In the genomic region with DNA sequence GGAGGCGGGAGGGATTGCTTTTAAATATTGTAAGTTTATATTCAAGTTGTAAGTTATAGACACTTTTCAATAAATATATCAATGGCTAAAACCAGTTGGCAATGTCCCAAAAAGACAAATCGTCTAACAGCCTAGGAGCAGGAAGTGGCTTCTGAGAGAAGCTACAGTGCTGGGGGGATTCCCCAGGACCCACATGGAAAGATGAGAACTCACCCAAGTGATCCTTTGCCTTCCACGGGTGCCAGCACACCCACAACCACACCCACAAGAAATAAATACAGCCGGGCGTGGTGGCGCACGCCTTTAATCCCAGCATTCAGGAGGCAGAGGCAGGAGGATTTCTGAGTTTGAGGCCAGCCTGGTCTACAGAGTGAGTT, we compare ENCODE assay signal across 14 mouse cellular contexts. TPM values are rescaled to one million over a fixed set of nuclear protein-coding genes. Genes with fewer than 3 reads are reported as not detected.
DNase-seq lines count a peak whose midpoint lies in the region; ATAC-seq and TF ChIP-seq lines count a peak whose summit lies in the region.
"Had no signal": no experiment of that assay in that cellular context is flagged by ENCODE, and none has a peak within 500 bp of the region (broad histone marks: within the 10 kb centered on the region; RNA-seq: fewer than 3 reads in every experiment).

No protein-coding gene starts in this region.

- no peak overlapping the region for H3K9ac ChIP-seq in heart, embryonic 14.5 days (ENCODE audit: low read length)
- H3K9ac ChIP-seq in midbrain, embryonic 14.5 days (replicated peaks; ENCODE audit: low read length) = no peak overlapping the region
- H3K9ac ChIP-seq in embryonic facial prominence, embryonic 14.5 days (ENCODE audit: low read depth, low read length) = no peak overlapping the region
- no peak overlapping the region for H3K9ac ChIP-seq in neural tube, embryonic 12.5 days
- H3K9ac ChIP-seq: liver, embryonic 14.5 days had no signal

- no peak for ATAC-seq in heart, embryonic 14.5 days (ENCODE audit: insufficient number of reproducible peaks, insufficient read depth, low FRiP score, low read depth)
- ATAC-seq in midbrain, embryonic 14.5 days (ENCODE audit: low FRiP score, low TSS enrichment) = no peak
- ATAC-seq in embryonic facial prominence, embryonic 14.5 days (ENCODE audit: low read depth) = no peak
- no peak for ATAC-seq in neural tube, embryonic 12.5 days (ENCODE audit: low FRiP score, low read depth)

- H3K27me3 ChIP-seq in heart, embryonic 14.5 days (ENCODE audit: control insufficient read depth, insufficient read depth, low read length) = no peaks in the 10 kb centered on the region
- no peaks in the 10 kb centered on the region for H3K27me3 ChIP-seq in midbrain, embryonic 10.5 days (ENCODE audit: low read depth, poor library complexity, severe bottlenecking)
- no peaks in the 10 kb centered on the region for H3K27me3 ChIP-seq in midbrain, embryonic 14.5 days (ENCODE audit: control insufficient read depth, insufficient read depth, low read length)
- H3K27me3 ChIP-seq in embryonic facial prominence, embryonic 14.5 days (replicated peaks; ENCODE audit: control insufficient read depth, insufficient read depth, low read length) = no peaks in the 10 kb centered on the region
- H3K27me3 ChIP-seq in neural tube, embryonic 12.5 days (replicated peaks) = no peaks in the 10 kb centered on the region

- 83% methylated on average over 7 of the region's 7 CpGs for WGBS in heart, embryonic 14.5 days
- 88% methylated on average over 7 of the region's 7 CpGs for WGBS in midbrain, embryonic 10.5 days
- 80% methylated on average over 7 of the region's 7 CpGs for WGBS in midbrain, embryonic 14.5 days
- 80% methylated on average over 7 of the region's 7 CpGs for WGBS in embryonic facial prominence, embryonic 14.5 days
- 82% methylated on average over 7 of the region's 7 CpGs for WGBS in neural tube, embryonic 12.5 days

- H3K4me2 ChIP-seq in heart, embryonic 14.5 days (ENCODE audit: low read length) = peak overlapping the region; percentile 46; the same call in 1 of the 2 replicates
- no peak overlapping the region for H3K4me2 ChIP-seq in midbrain, embryonic 14.5 days (ENCODE audit: low read length)
- no peak overlapping the region for H3K4me2 ChIP-seq in embryonic facial prominence, embryonic 14.5 days (ENCODE audit: low read depth, low read length)
- 0 out of 2 replicates have a peak overlapping the region, but pooled peaks have one; percentile 28 for H3K4me2 ChIP-seq in neural tube, embryonic 12.5 days (replicated peaks)

- DNase-seq in heart, postnatal 14 days = no peak
- DNase-seq in midbrain, embryonic 10.5 days (ENCODE audit: low spot score) = no peak
- no peak for DNase-seq in midbrain, embryonic 14.5 days
- no peak for DNase-seq in embryonic facial prominence, embryonic 14.5 days (ENCODE audit: low spot score)
- DNase-seq in gastrocnemius, adult 2 months = no peak
- DNase-seq: adrenal gland, postnatal 36 days; heart, postnatal 10 days; right cerebral cortex, postnatal 25 days; thymus, postnatal 25 days had no signal

- intact Hi-C loops in heart, postnatal 14 days (cut with DNase I) = no loop called here
- intact Hi-C loops in gastrocnemius, adult 2 months (cut with DNase I) = no loop called here

- no peak for TF ChIP-seq CTCF in gastrocnemius, adult 2 months (IDR thresholded peaks at IDR 0.05)

- H3K4me1 ChIP-seq in heart, embryonic 14.5 days (ENCODE audit: control insufficient read depth in 2 of 2, insufficient read depth in 2 of 2, low read length in 2 of 2) = peaks cover 6 to 7% of the 10 kb centered on the region in 2 experiments; a peak in 2 of 4 replicates
- peaks cover 24% of the 10 kb centered on the region for H3K4me1 ChIP-seq in midbrain, embryonic 10.5 days
- peaks cover 8% of the 10 kb centered on the region for H3K4me1 ChIP-seq in midbrain, embryonic 14.5 days (ENCODE audit: control insufficient read depth, insufficient read depth, low read length)
- H3K4me1 ChIP-seq in embryonic facial prominence, embryonic 14.5 days (ENCODE audit: control insufficient read depth, insufficient read depth, low read length) = peaks cover 8% of the 10 kb centered on the region; the same call in 1 of the 2 replicates
- peaks cover 16% of the 10 kb centered on the region for H3K4me1 ChIP-seq in neural tube, embryonic 12.5 days
- H3K4me1 ChIP-seq: megakaryocyte, embryonic 14.5 days had no signal

- no peaks in the 10 kb centered on the region for H3K36me3 ChIP-seq in heart, embryonic 14.5 days (ENCODE audit: control insufficient read depth, insufficient read depth, low read length)
- peaks cover 16% of the 10 kb centered on the region for H3K36me3 ChIP-seq in midbrain, embryonic 10.5 days
- H3K36me3 ChIP-seq in midbrain, embryonic 14.5 days (ENCODE audit: control insufficient read depth, insufficient read depth, low read length) = peaks cover 35% of the 10 kb centered on the region
- H3K36me3 ChIP-seq in embryonic facial prominence, embryonic 14.5 days (ENCODE audit: control insufficient read depth, insufficient read depth, low read length) = peaks cover 22% of the 10 kb centered on the region
- H3K36me3 ChIP-seq in neural tube, embryonic 12.5 days = peaks cover 13% of the 10 kb centered on the region

- no peak overlapping the region for H3K27ac ChIP-seq in heart, embryonic 14.5 days (replicated peaks in 1 of 2; ENCODE audit: control insufficient read depth in 1 of 2, insufficient read depth in 1 of 2, low read depth in 2 of 2, low read length in 2 of 2)
- peak overlapping the region; percentile 78 for H3K27ac ChIP-seq in midbrain, embryonic 10.5 days (replicated peaks)
- no peak overlapping the region for H3K27ac ChIP-seq in midbrain, embryonic 14.5 days (replicated peaks; ENCODE audit: low read depth, low read length)
- H3K27ac ChIP-seq in embryonic facial prominence, embryonic 14.5 days (replicated peaks; ENCODE audit: low read depth, low read length) = peak overlapping the region; percentile 52; the same call in 1 of the 2 replicates
- H3K27ac ChIP-seq in neural tube, embryonic 12.5 days = no peak overlapping the region
- H3K27ac ChIP-seq in gastrocnemius, adult 2 months = no peak overlapping the region
- H3K27ac ChIP-seq: left cerebral cortex, adult 2 months; liver, embryonic 14.5 days had no signal

- H3K9me3 ChIP-seq in heart, embryonic 14.5 days (ENCODE audit: control insufficient read depth, low read length) = 0 out of 2 replicates have a peak, but pooled peaks cover 4% of the 10 kb centered on the region
- peaks cover 12% of the 10 kb centered on the region; the same call in 1 of the 2 replicates for H3K9me3 ChIP-seq in midbrain, embryonic 10.5 days (replicated peaks)
- H3K9me3 ChIP-seq in midbrain, embryonic 14.5 days (ENCODE audit: control insufficient read depth, low read length) = no peaks in the 10 kb centered on the region
- no peaks in the 10 kb centered on the region for H3K9me3 ChIP-seq in embryonic facial prominence, embryonic 14.5 days (ENCODE audit: control insufficient read depth, low read length)
- H3K9me3 ChIP-seq in neural tube, embryonic 12.5 days = 0 out of 2 replicates have a peak, but pooled peaks cover 7% of the 10 kb centered on the region

- no peak overlapping the region for H3K4me3 ChIP-seq in heart, embryonic 14.5 days (ENCODE audit: control insufficient read depth in 1 of 2, insufficient read depth in 1 of 2, low read depth in 1 of 2, low read length in 2 of 2)
- peak overlapping the region; percentile 39; the same call in 1 of the 2 replicates for H3K4me3 ChIP-seq in midbrain, embryonic 10.5 days
- no peak overlapping the region for H3K4me3 ChIP-seq in midbrain, embryonic 14.5 days (replicated peaks; ENCODE audit: low read depth, low read length)
- no peak overlapping the region for H3K4me3 ChIP-seq in embryonic facial prominence, embryonic 14.5 days (ENCODE audit: low read depth, low read length)
- H3K4me3 ChIP-seq in neural tube, embryonic 12.5 days = no peak overlapping the region
- no peak overlapping the region for H3K4me3 ChIP-seq in gastrocnemius, adult 2 months
- H3K4me3 ChIP-seq: left cerebral cortex, adult 2 months; megakaryocyte, embryonic 14.5 days had no signal

RNA-seq across cellular contexts. Expression of gene Atp9a, which starts 47.2 kb away (rescaled TPM):
- 12.9 and 14.8 TPM in 2 replicates for polyA plus RNA-seq in heart, embryonic 14.5 days (2014; fragmentation: Nextera tagmentation; extraction: Ambion mirVana)
- 10 to 100 TPM; 45.9 to 46.2 TPM for total RNA-seq in heart, postnatal 14 days (2021)
- 15.5 and 23.0 TPM in 2 replicates for polyA plus RNA-seq in midbrain, embryonic 10.5 days (2016; fragmentation: Nextera tagmentation; extraction: Ambion mirVana)
- polyA plus RNA-seq in midbrain, embryonic 14.5 days (2014; fragmentation: Nextera tagmentation; extraction: Ambion mirVana) = 79.7 and 85.9 TPM in 2 replicates
- polyA plus RNA-seq in embryonic facial prominence, embryonic 14.5 days (2014; fragmentation: Nextera tagmentation; extraction: Ambion mirVana) = 28.7 and 29.1 TPM in 2 replicates
- polyA plus RNA-seq in neural tube, embryonic 12.5 days (2016; fragmentation: Nextera tagmentation; extraction: Ambion mirVana) = 73.4 and 74.8 TPM in 2 replicates
- 10 to 100 TPM; 15.3 to 25.0 TPM for total RNA-seq in gastrocnemius, adult 2 months (2021)

Comparison
In these comparisons a context has a peak if more than half of its experiments do, and no peak if none do; other contexts are left out.
1. H3K27ac ChIP-seq: peak in midbrain, embryonic 10.5 days (single experiment) and embryonic facial prominence, embryonic 14.5 days (single experiment); none in heart, embryonic 14.5 days (0 of 2), midbrain, embryonic 14.5 days (single experiment), neural tube, embryonic 12.5 days (single experiment) and gastrocnemius, adult 2 months (single experiment).
2. H3K4me2 ChIP-seq: peak in heart, embryonic 14.5 days (single experiment) and neural tube, embryonic 12.5 days (single experiment); none in midbrain, embryonic 14.5 days (single experiment) and embryonic facial prominence, embryonic 14.5 days (single experiment).